Mouse (Mus musculus) limb, embryonic 11.5 days (tissue): Measurements from ENCODE around the gene Olfr1225. TPM values are rescaled to one million over a fixed set of nuclear protein-coding genes. Genes with fewer than 3 reads are reported as not detected.
"Not testable (repeated sequence)": the region's sequence is repeated elsewhere in the genome, so short reads cannot be mapped to it uniquely, and the experiment has no call there.

ENCODE experiments used
- ATAC-seq: fragments of 200-750 bp; cut with Nextera tagmentation; 2 replicates; pipeline ENCODE4 v1.8.0; 2017; ENCODE audit warnings: low read depth; ENCODE audit not compliant: insufficient number of reproducible peaks, low FRiP score, low TSS enrichment
- DNase-seq: peaks from one replicate; pipeline ENCODE4 v3.0.0-alpha.2; 2015; ENCODE audit warnings: low spot score
- H3K27ac ChIP-seq: fragments of 300-500 bp; sonication (generic); replicated peaks from 2 replicates; pipeline ENCODE4 v1.5.1; 2014; ENCODE audit warnings: low read depth, mild to moderate bottlenecking, low read length
- H3K27me3 ChIP-seq: fragments of 300-500 bp; sonication (generic); 2 replicates; pipeline ENCODE4 v1.6.1; 2014; ENCODE audit warnings: mild to moderate bottlenecking, low read length, mixed read lengths; ENCODE audit not compliant: control insufficient read depth, insufficient read depth
- H3K36me3 ChIP-seq: fragments of 300-500 bp; sonication (generic); 2 replicates; pipeline ENCODE4 v1.6.1; 2014; ENCODE audit warnings: mild to moderate bottlenecking, low read length, moderate library complexity, mixed read lengths; ENCODE audit not compliant: control insufficient read depth, insufficient read depth
- H3K4me1 ChIP-seq: fragments of 300-500 bp; sonication (generic); 2 replicates; pipeline ENCODE4 v1.6.1; 2014; ENCODE audit warnings: low read length, mixed read lengths; ENCODE audit not compliant: control insufficient read depth, insufficient read depth
- H3K4me2 ChIP-seq: fragments of 300-500 bp; sonication (generic); 2 replicates; pipeline ENCODE4 v1.6.1; 2014; ENCODE audit warnings: low read depth, mild to moderate bottlenecking, moderate library complexity; ENCODE audit not compliant: severe bottlenecking
- H3K4me3 ChIP-seq: fragments of 300-500 bp; sonication (generic); 2 replicates; pipeline ENCODE4 v1.5.1; 2014; ENCODE audit warnings: low read depth, low read length
- H3K9ac ChIP-seq: fragments of 300-500 bp; sonication (generic); 2 replicates; pipeline ENCODE4 v1.6.1; 2014; ENCODE audit warnings: mild to moderate bottlenecking, low read length
- H3K9me3 ChIP-seq: fragments of 300-500 bp; sonication (generic); 2 replicates; pipeline ENCODE4 v1.6.1; 2016; ENCODE audit warnings: low read length; ENCODE audit not compliant: control insufficient read depth
- WGBS: fragments of 180-500 bp; shearing (Covaris S2); extraction: QIAGEN DNeasy Blood & Tissue Kit; methylation state at CpG from one replicate; pipeline ENCODE4 v1.1.7; 2014; 5-methylcytosine and 5-hydroxymethylcytosine counted together
- polyA plus RNA-seq: library from polyadenylated mRNA; unstranded; fragments of >200 nt; fragmentation: Nextera tagmentation; extraction: Ambion mirVana; gene quantifications from 2 replicates; pipeline ENCODE4 v1.2.1, GENCODE M21; 2014

Gene Olfr1225
- polyA plus RNA-seq, result not detected in 2 replicates

DNA sequence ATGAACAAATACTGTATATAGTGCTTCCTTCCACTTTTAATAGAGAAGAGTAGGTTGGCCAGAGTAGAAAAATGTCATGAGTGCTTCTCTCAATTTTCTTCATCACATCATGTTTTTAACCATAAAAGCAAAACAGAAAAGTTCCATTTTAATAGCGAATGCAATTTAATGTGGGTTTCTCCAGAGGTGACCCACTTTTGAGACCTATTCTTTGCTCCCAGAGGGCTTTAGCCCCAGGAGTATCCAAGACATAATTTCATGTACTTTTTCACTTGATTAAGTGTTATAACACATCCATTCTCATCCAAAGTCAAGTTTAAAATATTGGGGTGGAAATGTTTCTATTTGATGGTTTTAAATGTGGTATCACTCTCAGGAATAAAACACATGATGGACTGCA is at the start of gene Olfr1225:
Olfr1225 (minus strand) TSS at position 101 of the 400 bp plus-strand sequence.
- 90% methylated on average over 1 of the region's 1 CpGs for WGBS
- Histone ChIP-seq H3K4me3 (no peak within 1 kb of the TSS), H3K9ac (no peak within 1 kb of the TSS), H3K27ac (no peak within 1 kb of the TSS), H3K9me3 (no peaks in the 10 kb centered on the region), H3K36me3 (no peaks in the 10 kb centered on the region), H3K4me2 (no peak within 1 kb of the TSS), H3K27me3 (no peaks in the 10 kb centered on the region), H3K4me1 (no peaks in the 10 kb centered on the region)
- no peak for ATAC-seq
- DNase-seq, result no peak

DNA sequence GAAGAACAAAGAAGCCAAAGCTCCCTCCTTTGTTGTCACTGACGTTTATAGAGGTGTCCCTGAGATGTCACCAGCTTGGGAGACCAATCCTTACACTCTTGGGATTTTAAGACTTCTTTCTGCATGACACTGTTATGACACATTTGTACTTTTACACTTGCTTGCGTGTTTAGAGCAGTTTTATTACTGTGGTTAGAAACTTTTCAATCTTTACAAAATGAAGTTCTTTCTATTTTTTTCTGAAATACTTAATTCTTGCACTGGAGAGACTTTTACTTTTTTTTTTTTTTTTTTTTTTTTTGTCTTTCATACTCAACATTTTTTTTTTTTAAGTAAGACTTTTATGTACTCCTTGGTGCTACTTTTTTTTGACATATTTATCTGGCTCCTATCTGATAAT is 25.5 kb upstream of the Olfr1225 start, which contains the start of gene Olfr1226:
Olfr1226 (minus strand) TSS at position 101 of the 400 bp plus-strand sequence.
- H3K4me3 ChIP-seq, result no peak within 1 kb of the TSS
- H3K36me3 ChIP-seq, result no peaks in the 10 kb centered on the region
- no peaks in the 10 kb centered on the region for H3K4me1 ChIP-seq
- ATAC-seq (no peak), DNase-seq (no peak)
- no peak within 1 kb of the TSS for H3K27ac ChIP-seq
- no peak within 1 kb of the TSS for H3K4me2 ChIP-seq
- WGBS, result 75% methylated on average over 2 of the region's 2 CpGs
- no peak within 1 kb of the TSS for H3K9ac ChIP-seq
- H3K27me3 ChIP-seq, result no peaks in the 10 kb centered on the region
- H3K9me3 ChIP-seq, result no peaks in the 10 kb centered on the region

DNA sequence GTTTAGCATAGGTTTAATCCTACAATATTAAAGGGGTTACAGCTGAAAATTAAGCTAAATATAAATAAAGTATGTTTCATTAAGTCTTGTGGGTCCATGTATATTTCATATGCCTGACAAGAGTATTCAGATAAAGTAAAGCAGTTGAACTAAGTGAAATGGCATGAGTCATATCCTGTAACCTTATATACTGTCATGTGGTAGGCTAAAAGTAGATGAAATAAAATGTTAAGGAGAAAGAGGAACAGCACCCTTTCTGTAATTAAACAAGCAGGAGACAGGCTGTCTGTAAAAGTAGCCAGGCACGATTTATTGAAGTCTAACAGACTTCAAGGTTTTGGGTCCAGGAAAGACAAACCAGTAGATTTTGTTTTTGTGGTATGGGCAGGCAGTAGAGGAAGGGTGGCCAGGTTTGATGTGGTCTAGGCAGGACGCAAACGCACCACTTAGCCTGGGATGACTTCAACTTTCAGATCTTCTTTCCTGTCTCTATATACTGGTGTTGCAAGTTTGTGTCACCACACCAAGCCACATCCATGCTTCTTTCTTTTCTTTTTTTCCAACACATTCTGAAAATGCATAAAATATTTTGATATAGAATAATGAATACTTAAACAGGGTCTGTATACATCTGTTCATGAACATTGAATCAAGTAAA is 22.0 kb upstream of the Olfr1225 start:
- H3K4me3 ChIP-seq, result no peak overlapping the region
- no peaks in the 10 kb centered on the region for H3K9me3 ChIP-seq
- DNase-seq (no peak), ATAC-seq (no peak)
- H3K4me1 ChIP-seq, result no peaks in the 10 kb centered on the region
- H3K27me3 ChIP-seq, result no peaks in the 10 kb centered on the region
- H3K36me3 ChIP-seq, result no peaks in the 10 kb centered on the region
- H3K9ac ChIP-seq, result no peak overlapping the region
- 83% methylated on average over 3 of the region's 3 CpGs for WGBS
- no peak overlapping the region for H3K27ac ChIP-seq
- no peak overlapping the region for H3K4me2 ChIP-seq

DNA sequence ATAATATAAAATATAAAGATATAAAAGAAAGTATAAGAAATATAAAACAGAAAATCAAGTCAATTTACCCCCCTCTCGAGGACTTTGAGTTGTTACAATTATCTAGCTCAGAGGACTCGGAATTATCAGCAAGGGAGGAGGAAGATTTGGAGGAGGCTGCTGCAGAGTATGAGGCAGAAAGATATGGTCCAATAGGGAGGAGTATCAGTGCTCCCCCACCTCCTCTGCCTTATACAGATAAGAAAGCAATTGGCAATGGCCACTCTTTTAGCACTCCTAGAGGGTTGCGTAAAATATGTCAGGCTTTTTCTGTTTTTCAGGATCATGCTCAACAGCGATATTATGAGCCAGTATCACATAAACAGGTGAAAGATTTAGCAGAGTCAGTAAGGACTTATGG is 9.8 kb downstream of the Olfr1225 start:
- H3K4me1 ChIP-seq, H3K27ac ChIP-seq, H3K36me3 ChIP-seq, H3K4me3 ChIP-seq, H3K9me3 ChIP-seq, DNase-seq, H3K9ac ChIP-seq, H3K27me3 ChIP-seq, H3K4me2 ChIP-seq, ATAC-seq: not testable (repeated sequence)
- WGBS, result 95% methylated on average over 4 of the region's 4 CpGs

DNA sequence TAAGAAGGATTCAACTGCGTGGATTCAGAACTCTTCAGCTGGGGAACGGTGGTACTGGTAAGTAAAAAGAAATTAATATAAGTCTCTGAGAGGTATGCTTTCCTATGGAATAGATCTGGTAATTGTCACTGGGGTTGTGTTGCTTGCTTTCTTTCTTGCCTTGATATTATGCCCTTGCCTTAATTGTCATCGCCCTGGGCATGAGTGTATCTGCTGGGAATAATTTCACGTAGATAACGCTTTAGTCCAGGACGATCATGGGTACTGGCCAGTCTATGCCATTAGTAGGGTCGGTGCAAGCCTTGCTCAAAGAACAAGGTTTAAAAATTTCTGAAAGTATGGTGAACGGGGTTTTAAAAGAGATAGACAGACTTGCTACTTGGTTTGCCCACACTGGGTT is 10.5 kb downstream of the Olfr1225 start, which contains the start of gene Olfr1224-ps1:
Olfr1224-ps1 (minus strand) TSS at position 101 of the 400 bp plus-strand sequence.
- H3K27me3 ChIP-seq, H3K9me3 ChIP-seq, H3K4me2 ChIP-seq, H3K27ac ChIP-seq, ATAC-seq, H3K36me3 ChIP-seq, H3K9ac ChIP-seq, DNase-seq, H3K4me1 ChIP-seq, H3K4me3 ChIP-seq: not testable (repeated sequence)
- 94% methylated on average over 8 of the region's 8 CpGs for WGBS

DNA sequence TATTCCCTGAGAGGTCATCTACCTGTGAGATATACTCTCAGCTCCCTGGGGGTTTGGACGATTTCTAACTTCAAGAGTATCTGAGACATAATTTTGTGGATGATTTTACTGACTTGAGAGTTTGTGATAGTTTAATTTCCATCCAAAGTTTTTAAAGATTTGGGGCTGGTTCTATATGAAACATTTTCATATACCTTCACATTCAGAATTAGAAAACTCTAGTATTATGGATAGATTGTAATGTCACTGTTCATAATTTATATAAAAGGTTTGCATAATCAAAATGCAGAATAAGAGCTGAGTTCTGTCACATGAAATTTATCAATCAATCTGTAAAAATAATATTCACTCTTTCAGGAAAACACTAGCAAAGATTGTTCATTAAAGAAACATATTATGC is 23.0 kb downstream of the Olfr1225 start, which contains the start of gene Olfr1223:
Olfr1223 (minus strand) TSS at position 101 of the 400 bp plus-strand sequence.
- no peak within 1 kb of the TSS for H3K9ac ChIP-seq
- DNase-seq (no peak), ATAC-seq (no peak)
- no peaks in the 10 kb centered on the region for H3K9me3 ChIP-seq
- no peaks in the 10 kb centered on the region for H3K27me3 ChIP-seq
- no peak within 1 kb of the TSS for H3K27ac ChIP-seq
- H3K4me3 ChIP-seq, result no peak within 1 kb of the TSS
- no peaks in the 10 kb centered on the region for H3K4me1 ChIP-seq
- H3K36me3 ChIP-seq, result no peaks in the 10 kb centered on the region
- WGBS, result 76% methylated on average over 1 of the region's 1 CpGs
- H3K4me2 ChIP-seq, result no peak within 1 kb of the TSS

DNA sequence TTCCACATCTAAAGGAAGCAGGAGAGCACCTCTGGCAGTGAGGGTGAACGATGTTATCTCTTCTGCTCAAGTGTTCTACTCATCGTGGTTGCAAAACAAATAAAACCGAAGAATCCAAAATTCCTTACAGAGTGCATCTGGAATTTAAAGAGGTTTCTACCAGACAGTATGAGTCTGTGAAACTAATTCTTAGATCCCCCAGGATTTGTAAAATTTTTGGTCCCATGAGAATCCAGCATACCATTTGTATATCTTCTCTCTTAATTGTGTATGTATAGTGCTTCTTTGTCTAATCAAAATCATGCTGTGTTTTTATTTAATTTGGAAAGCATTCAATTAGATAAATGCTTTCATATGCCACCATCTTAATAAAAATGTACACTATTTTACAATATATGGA is 41.5 kb downstream of the Olfr1225 start, which contains the start of gene Olfr1222:
Olfr1222 (minus strand) TSS at position 101 of the 400 bp plus-strand sequence.
- ATAC-seq, result no peak
- H3K4me2 ChIP-seq, result no peak within 1 kb of the TSS
- 87% methylated on average over 3 of the region's 3 CpGs for WGBS
- H3K9me3 ChIP-seq, result no peaks in the 10 kb centered on the region
- H3K27me3 ChIP-seq, result no peaks in the 10 kb centered on the region
- H3K27ac ChIP-seq, result no peak within 1 kb of the TSS
- H3K36me3 ChIP-seq, result no peaks in the 10 kb centered on the region
- no peak within 1 kb of the TSS for H3K4me3 ChIP-seq
- H3K4me1 ChIP-seq, result no peaks in the 10 kb centered on the region
- no peak for DNase-seq
- H3K9ac ChIP-seq, result no peak within 1 kb of the TSS
